Mouse (Mus musculus) C2C12 (cell line): ENCODE results near the gene Nrxn1.

Experiments used
- CTCF ChIP-seq: IDR thresholded peaks from one replicate; pipeline ENCODE4 v1.5.1; 2011; ENCODE audit not compliant: control insufficient read depth, insufficient read depth, insufficient read length
- MYOD1 ChIP-seq: IDR thresholded peaks from one replicate; pipeline ENCODE4 v1.6.1; 2011; ENCODE audit warnings: low read depth; ENCODE audit not compliant: control insufficient read depth, insufficient read length
- MYOG ChIP-seq: IDR thresholded peaks from one replicate; pipeline ENCODE4 v1.6.1; 2011; ENCODE audit not compliant: control insufficient read depth, insufficient read length; ENCODE audit errors: extremely low read depth
- USF1 ChIP-seq: IDR thresholded peaks from one replicate; pipeline ENCODE4 v1.6.1; 2011; ENCODE audit warnings: low read depth, mild to moderate bottlenecking, control low read depth, moderate library complexity

DNA sequence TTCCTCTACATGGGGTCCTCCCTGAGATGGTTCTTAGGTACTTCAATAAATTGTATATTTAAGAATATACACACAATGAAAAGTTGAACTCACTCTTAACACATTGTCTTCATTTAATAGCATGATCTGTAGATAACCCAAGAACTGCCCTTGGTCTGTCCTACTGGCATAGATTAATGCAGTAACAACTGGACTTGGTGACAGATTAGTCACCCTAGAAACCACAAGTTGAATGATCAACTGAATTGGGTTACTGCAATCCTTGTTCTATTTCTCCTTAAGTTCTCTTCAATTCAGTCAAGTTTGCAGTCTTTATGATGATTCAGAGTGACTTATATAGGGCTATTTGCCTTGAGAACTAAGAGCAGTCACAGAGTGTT, 485.5 kb downstream of the Nrxn1 start:
- TF ChIP-seq CTCF = no peak
- peak; percentile 74 for TF ChIP-seq MYOD1
- no peak for TF ChIP-seq MYOG
- no peak for TF ChIP-seq USF1
